Mouse (Mus musculus): ENCODE data around the gene Specc1l. TPM values are rescaled to one million over a fixed set of nuclear protein-coding genes. Genes with fewer than 3 reads are reported as not detected.
"Not testable (repeated sequence)": the region's sequence is repeated elsewhere in the genome, so short reads cannot be mapped to it uniquely, and the experiment has no call there.

The Specc1l gene
- total RNA-seq, 2 experiments from 2014 or later, result 43.4 to 48.3 TPM

GRCm38 (mm10) chr10:75264993-75265555 is 53.2 kb downstream of the Specc1l start:
- no peak overlapping the region for H3K27ac ChIP-seq
- no peak for DNase-seq (ENCODE audit: low spot score in 2 of 2)
- H3K4me3 ChIP-seq, result no peak overlapping the region
- no peak for TF ChIP-seq CTCF (conservative IDR thresholded peaks at IDR 0.05)

GRCm38 (mm10) chr10:75273020-75273419 is 61.1 kb downstream of the Specc1l start:
- TF ChIP-seq CTCF (conservative IDR thresholded peaks at IDR 0.05), result no peak

GRCm38 (mm10) chr10:75276427-75277013 is 64.6 kb downstream of the Specc1l start:
- no peak for DNase-seq (ENCODE audit: low spot score in 2 of 2)
- no peak for TF ChIP-seq CTCF (conservative IDR thresholded peaks at IDR 0.05)
- Histone ChIP-seq H3K27ac (no peak overlapping the region), H3K4me3 (no peak overlapping the region)

More at GRCm38 (mm10) chr10:75273020-75273419, 61.1 kb downstream of the Specc1l start:
- DNase-seq (ENCODE audit: low spot score in 2 of 2), result no peak
- H3K27ac ChIP-seq, result no peak overlapping the region
- no peak overlapping the region for H3K4me3 ChIP-seq

- H3K27ac ChIP-seq, result no peak overlapping the region
- no peak overlapping the region for H3K4me3 ChIP-seq
- DNase-seq (ENCODE audit: low spot score in 2 of 2), result peak in 1 of 2 experiments; percentile 27
- peak; percentile 90 for TF ChIP-seq CTCF (conservative IDR thresholded peaks at IDR 0.05)
These were observed 65.6 kb downstream of the Specc1l start for GRCm38 (mm10) chr10:75277501-75277900.

- no peak for DNase-seq (ENCODE audit: low spot score in 2 of 2)
- H3K4me3 ChIP-seq, result no peak overlapping the region
- TF ChIP-seq CTCF (conservative IDR thresholded peaks at IDR 0.05), result no peak
These were observed 70.8 kb downstream of the Specc1l start for GRCm38 (mm10) chr10:75282648-75283047.

GRCm38 (mm10) chr10:75283821-75284220 is 71.9 kb downstream of the Specc1l start:
- no peak for DNase-seq (ENCODE audit: low spot score in 2 of 2)
- H3K4me3 ChIP-seq, result no peak overlapping the region
- H3K27ac ChIP-seq, result no peak overlapping the region
- TF ChIP-seq CTCF (conservative IDR thresholded peaks at IDR 0.05), result no peak

More at GRCm38 (mm10) chr10:75282648-75283047, 70.8 kb downstream of the Specc1l start:
- H3K27ac ChIP-seq, result no peak overlapping the region

GRCm38 (mm10) chr10:75288579-75288978 is 76.7 kb downstream of the Specc1l start:
- TF ChIP-seq CTCF (conservative IDR thresholded peaks at IDR 0.05), result no peak
- no peak overlapping the region for H3K27ac ChIP-seq
- H3K4me3 ChIP-seq, result no peak overlapping the region
- no peak for DNase-seq (ENCODE audit: low spot score in 2 of 2)

GRCm38 (mm10) chr10:75289392-75289791 is 77.5 kb downstream of the Specc1l start:
- H3K27ac ChIP-seq, result no peak overlapping the region
- no peak for DNase-seq (ENCODE audit: low spot score in 2 of 2)

GRCm38 (mm10) chr10:75290650-75291049 is 78.8 kb downstream of the Specc1l start:
- Histone ChIP-seq H3K27ac (no peak overlapping the region), H3K4me3 (no peak overlapping the region)
- DNase-seq (ENCODE audit: low spot score in 2 of 2), result no peak
- TF ChIP-seq CTCF (conservative IDR thresholded peaks at IDR 0.05), result no peak

More at GRCm38 (mm10) chr10:75289392-75289791, 77.5 kb downstream of the Specc1l start:
- TF ChIP-seq CTCF (conservative IDR thresholded peaks at IDR 0.05), result no peak
- H3K4me3 ChIP-seq, result no peak overlapping the region

GRCm38 (mm10) chr10:75291338-75291737 is 79.5 kb downstream of the Specc1l start:
- H3K4me3 ChIP-seq, result no peak overlapping the region

GRCm38 (mm10) chr10:75292206-75292605 is 80.3 kb downstream of the Specc1l start:
- not testable (repeated sequence) for DNase-seq (ENCODE audit: low spot score in 2 of 2); H3K27ac ChIP-seq; H3K4me3 ChIP-seq

More at GRCm38 (mm10) chr10:75291338-75291737, 79.5 kb downstream of the Specc1l start:
- H3K27ac ChIP-seq, result no peak overlapping the region
- TF ChIP-seq CTCF (conservative IDR thresholded peaks at IDR 0.05), result no peak
- DNase-seq (ENCODE audit: low spot score in 2 of 2), result no peak

- TF ChIP-seq CTCF (conservative IDR thresholded peaks at IDR 0.05), result no peak
- Histone ChIP-seq H3K4me3 (no peak overlapping the region), H3K27ac (no peak overlapping the region)
- DNase-seq (ENCODE audit: low spot score in 2 of 2), result no peak
These were observed 81.4 kb downstream of the Specc1l start for GRCm38 (mm10) chr10:75293288-75293687.

- Histone ChIP-seq H3K27ac (no peak overlapping the region), H3K4me3 (no peak overlapping the region)
- TF ChIP-seq CTCF (conservative IDR thresholded peaks at IDR 0.05), result no peak
- DNase-seq (ENCODE audit: low spot score in 2 of 2), result no peak
These were observed 82.5 kb downstream of the Specc1l start for GRCm38 (mm10) chr10:75294362-75294761.

GRCm38 (mm10) chr10:75294926-75295325 is 83.1 kb downstream of the Specc1l start:
- H3K27ac ChIP-seq, result no peak overlapping the region
- DNase-seq (ENCODE audit: low spot score in 2 of 2), result no peak

More at GRCm38 (mm10) chr10:75294926-75295325, 83.1 kb downstream of the Specc1l start:
- no peak for TF ChIP-seq CTCF (conservative IDR thresholded peaks at IDR 0.05)
- H3K4me3 ChIP-seq, result no peak overlapping the region

Measured in layer of hippocampus, adult 2 months (tissue).